Mouse (Mus musculus): Measurements from ENCODE around the gene Dbf4. TPM values are rescaled to one million over a fixed set of nuclear protein-coding genes. Genes with fewer than 3 reads are reported as not detected.

Gene Dbf4
- 23.3 and 25.9 TPM in 2 replicates for polyA plus RNA-seq (2015; fragmentation: Nextera tagmentation; extraction: Ambion mirVana)

GRCm38 (mm10) chr5:8422157-8422931 lies at the start of gene Dbf4, which contains the start of gene Slc25a40:
TSS of gene Dbf4 (minus strand) at chr5:8422716.
TSS of gene Slc25a40 (plus strand) at chr5:8422850.
- peak; percentile 96 for ATAC-seq (replicated peaks; ENCODE audit: extremely low read depth, insufficient read depth, low FRiP score)
- H3K9me3 ChIP-seq (replicated peaks; ENCODE audit: control insufficient read depth, low read length) = no peaks in the 10 kb centered on the region
- WGBS = under 1% methylated on average over 79 of the region's 93 CpGs

GRCm38 (mm10) chr5:8456561-8456960 lies 34.0 kb upstream of the Dbf4 start:
- Histone ChIP-seq H3K9me3 (replicated peaks; ENCODE audit: control insufficient read depth, low read length) (no peaks in the 10 kb centered on the region), H3K4me3 (ENCODE audit: low read length) (no peak overlapping the region), H3K27ac (ENCODE audit: low read length) (no peak overlapping the region), H3K27me3 (ENCODE audit: control insufficient read depth, insufficient read depth, low read length) (no peaks in the 10 kb centered on the region), H3K4me1 (ENCODE audit: control insufficient read depth, insufficient read depth, low read length) (no peaks in the 10 kb centered on the region; the same call in 1 of the 2 replicates), H3K9ac (ENCODE audit: low read length) (no peak overlapping the region), H3K4me2 (ENCODE audit: low read depth, low read length) (no peak overlapping the region), H3K36me3 (ENCODE audit: control insufficient read depth, insufficient read depth) (peaks cover 11% of the 10 kb centered on the region)
- ATAC-seq (replicated peaks; ENCODE audit: extremely low read depth, insufficient read depth, low FRiP score) = no peak
- WGBS = 80% methylated on average over 5 of the region's 5 CpGs

More at GRCm38 (mm10) chr5:8422157-8422931, at the start of gene Dbf4, which contains the start of gene Slc25a40:
- peak within 1 kb of the TSS; percentile 83 for H3K27ac ChIP-seq (ENCODE audit: low read length)
- H3K9ac ChIP-seq (ENCODE audit: low read length) = peak within 1 kb of the TSS; percentile 94
- peak within 1 kb of the TSS; percentile 87 for H3K4me2 ChIP-seq (ENCODE audit: low read depth, low read length)
- H3K4me3 ChIP-seq (ENCODE audit: low read length) = peak within 1 kb of the TSS; percentile 96
- H3K36me3 ChIP-seq (ENCODE audit: control insufficient read depth, insufficient read depth) = peaks cover 2% of the 10 kb centered on the region; the same call in 1 of the 2 replicates
- peaks cover 15% of the 10 kb centered on the region for H3K4me1 ChIP-seq (ENCODE audit: control insufficient read depth, insufficient read depth, low read length)
- no peaks in the 10 kb centered on the region for H3K27me3 ChIP-seq (ENCODE audit: control insufficient read depth, insufficient read depth, low read length)

- Histone ChIP-seq H3K36me3 (ENCODE audit: control insufficient read depth, insufficient read depth) (peaks cover 11% of the 10 kb centered on the region), H3K9me3 (replicated peaks; ENCODE audit: control insufficient read depth, low read length) (no peaks in the 10 kb centered on the region)
- ATAC-seq (replicated peaks; ENCODE audit: extremely low read depth, insufficient read depth, low FRiP score) = no peak
Observed at GRCm38 (mm10) chr5:8455565-8455964, 33.0 kb upstream of the Dbf4 start.

GRCm38 (mm10) chr5:8439095-8439494 lies 16.6 kb upstream of the Dbf4 start:
- no peak overlapping the region for H3K27ac ChIP-seq (ENCODE audit: low read length)
- H3K4me2 ChIP-seq (ENCODE audit: low read depth, low read length) = no peak overlapping the region
- no peaks in the 10 kb centered on the region for H3K4me1 ChIP-seq (ENCODE audit: control insufficient read depth, insufficient read depth, low read length)
- no peak overlapping the region for H3K4me3 ChIP-seq (ENCODE audit: low read length)
- H3K27me3 ChIP-seq (ENCODE audit: control insufficient read depth, insufficient read depth, low read length) = no peaks in the 10 kb centered on the region
- no peak for ATAC-seq (replicated peaks; ENCODE audit: extremely low read depth, insufficient read depth, low FRiP score)
- peaks cover 9% of the 10 kb centered on the region for H3K36me3 ChIP-seq (ENCODE audit: control insufficient read depth, insufficient read depth)
- WGBS = 60% methylated on average over 2 of the region's 2 CpGs
- H3K9me3 ChIP-seq (replicated peaks; ENCODE audit: control insufficient read depth, low read length) = no peaks in the 10 kb centered on the region
- no peak overlapping the region for H3K9ac ChIP-seq (ENCODE audit: low read length)

More at GRCm38 (mm10) chr5:8455565-8455964, 33.0 kb upstream of the Dbf4 start:
- no peaks in the 10 kb centered on the region; the same call in 1 of the 2 replicates for H3K4me1 ChIP-seq (ENCODE audit: control insufficient read depth, insufficient read depth, low read length)
- H3K4me2 ChIP-seq (ENCODE audit: low read depth, low read length) = no peak overlapping the region
- no peak overlapping the region for H3K4me3 ChIP-seq (ENCODE audit: low read length)
- no peak overlapping the region for H3K9ac ChIP-seq (ENCODE audit: low read length)
- no peaks in the 10 kb centered on the region for H3K27me3 ChIP-seq (ENCODE audit: control insufficient read depth, insufficient read depth, low read length)
- no peak overlapping the region for H3K27ac ChIP-seq (ENCODE audit: low read length)

- H3K9me3 ChIP-seq (replicated peaks; ENCODE audit: control insufficient read depth, low read length) = no peaks in the 10 kb centered on the region
- H3K27me3 ChIP-seq (ENCODE audit: control insufficient read depth, insufficient read depth, low read length) = no peaks in the 10 kb centered on the region
- H3K4me1 ChIP-seq (ENCODE audit: control insufficient read depth, insufficient read depth, low read length) = no peaks in the 10 kb centered on the region
- H3K27ac ChIP-seq (ENCODE audit: low read length) = no peak overlapping the region
- H3K9ac ChIP-seq (ENCODE audit: low read length) = no peak overlapping the region
- 88% methylated on average over 5 of the region's 5 CpGs for WGBS
- no peak overlapping the region for H3K4me2 ChIP-seq (ENCODE audit: low read depth, low read length)
- no peak overlapping the region for H3K4me3 ChIP-seq (ENCODE audit: low read length)
- peaks cover 9% of the 10 kb centered on the region for H3K36me3 ChIP-seq (ENCODE audit: control insufficient read depth, insufficient read depth)
- ATAC-seq (replicated peaks; ENCODE audit: extremely low read depth, insufficient read depth, low FRiP score) = no peak
Observed at GRCm38 (mm10) chr5:8437481-8438156, 15.1 kb upstream of the Dbf4 start.

GRCm38 (mm10) chr5:8425899-8426298 lies 3.4 kb upstream of the Dbf4 start:
- H3K4me3 ChIP-seq (ENCODE audit: low read length) = no peak overlapping the region
- H3K27me3 ChIP-seq (ENCODE audit: control insufficient read depth, insufficient read depth, low read length) = no peaks in the 10 kb centered on the region
- H3K4me1 ChIP-seq (ENCODE audit: control insufficient read depth, insufficient read depth, low read length) = peaks cover 14% of the 10 kb centered on the region
- no peak overlapping the region for H3K4me2 ChIP-seq (ENCODE audit: low read depth, low read length)
- H3K36me3 ChIP-seq (ENCODE audit: control insufficient read depth, insufficient read depth) = peaks cover 4% of the 10 kb centered on the region
- 56% methylated on average over 5 of the region's 5 CpGs for WGBS
- no peak for ATAC-seq (replicated peaks; ENCODE audit: extremely low read depth, insufficient read depth, low FRiP score)
- H3K9me3 ChIP-seq (replicated peaks; ENCODE audit: control insufficient read depth, low read length) = no peaks in the 10 kb centered on the region
- no peak overlapping the region for H3K9ac ChIP-seq (ENCODE audit: low read length)
- no peak overlapping the region for H3K27ac ChIP-seq (ENCODE audit: low read length)

- Histone ChIP-seq H3K4me1 (ENCODE audit: control insufficient read depth, insufficient read depth, low read length) (peaks cover 15% of the 10 kb centered on the region), H3K27me3 (ENCODE audit: control insufficient read depth, insufficient read depth, low read length) (no peaks in the 10 kb centered on the region), H3K27ac (ENCODE audit: low read length) (no peak overlapping the region), H3K4me3 (ENCODE audit: low read length) (peak overlapping the region; percentile 96), H3K4me2 (ENCODE audit: low read depth, low read length) (peak overlapping the region; percentile 80), H3K9ac (ENCODE audit: low read length) (peak overlapping the region; percentile 94; the same call in 1 of the 2 replicates), H3K36me3 (ENCODE audit: control insufficient read depth, insufficient read depth) (no peaks in the 10 kb centered on the region; the same call in 1 of the 2 replicates), H3K9me3 (replicated peaks; ENCODE audit: control insufficient read depth, low read length) (no peaks in the 10 kb centered on the region)
- ATAC-seq (replicated peaks; ENCODE audit: extremely low read depth, insufficient read depth, low FRiP score) = no peak
- WGBS = 32% methylated on average over 7 of the region's 7 CpGs
Observed at GRCm38 (mm10) chr5:8424116-8424515, 1.6 kb upstream of the Dbf4 start.

GRCm38 (mm10) chr5:8422932-8423928 lies 714 bp upstream of the Dbf4 start:
- no peak; the same call in 1 of the 2 replicates for ATAC-seq (replicated peaks; ENCODE audit: extremely low read depth, insufficient read depth, low FRiP score)
- peaks cover under 1% of the 10 kb centered on the region; the same call in 1 of the 2 replicates for H3K36me3 ChIP-seq (ENCODE audit: control insufficient read depth, insufficient read depth)

More at GRCm38 (mm10) chr5:8422932-8423928, 714 bp upstream of the Dbf4 start:
- H3K9me3 ChIP-seq (replicated peaks; ENCODE audit: control insufficient read depth, low read length) = no peaks in the 10 kb centered on the region
- H3K27ac ChIP-seq (ENCODE audit: low read length) = peak overlapping the region; percentile 83
- peak overlapping the region; percentile 80 for H3K4me2 ChIP-seq (ENCODE audit: low read depth, low read length)
- no peaks in the 10 kb centered on the region for H3K27me3 ChIP-seq (ENCODE audit: control insufficient read depth, insufficient read depth, low read length)
- peaks cover 15% of the 10 kb centered on the region for H3K4me1 ChIP-seq (ENCODE audit: control insufficient read depth, insufficient read depth, low read length)
- peak overlapping the region; percentile 96 for H3K4me3 ChIP-seq (ENCODE audit: low read length)
- H3K9ac ChIP-seq (ENCODE audit: low read length) = peak overlapping the region; percentile 94
- 1% methylated on average over 40 of the region's 40 CpGs for WGBS
